ENCODE assay signal across 1 mouse cellular context in the genomic region with DNA sequence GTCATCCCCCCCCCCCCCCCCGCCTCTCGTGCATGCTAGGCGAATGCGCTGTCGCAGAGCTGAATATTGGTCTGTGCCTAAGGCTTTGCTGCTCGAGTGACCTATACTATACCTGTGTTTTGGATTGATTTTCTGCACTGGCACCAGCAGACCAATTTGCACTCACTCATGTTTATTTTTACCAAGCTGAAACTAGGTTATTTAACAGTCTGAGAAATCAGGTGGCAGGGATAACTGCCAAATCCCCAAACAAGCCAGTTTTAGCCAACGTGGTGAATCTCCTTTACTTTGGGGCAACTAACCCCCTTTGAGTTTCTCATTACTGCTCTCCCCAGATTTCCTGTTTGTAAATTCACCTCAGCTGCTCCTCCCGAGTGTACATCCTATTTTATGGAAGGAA.
TF ChIP-seq lines count a peak whose summit lies in the region.

No protein-coding gene starts in this region.

TF ChIP-seq in MEL, 35 proteins besides CTCF, POLR2A, EP300 and RAD21:
- TF ChIP-seq MAFK (IDR thresholded peaks at IDR 0.05; ENCODE audit: borderline replicate concordance, low read depth, low read length) (no peak), NELFE (IDR thresholded peaks at IDR 0.05; ENCODE audit: low read depth, low read length) (no peak), CHD2 (IDR thresholded peaks at IDR 0.05; ENCODE audit: low read length) (no peak), NRF1 (IDR thresholded peaks at IDR 0.05; ENCODE audit: insufficient read depth, low read depth, low read length, poor library complexity, severe bottlenecking) (no peak), ETS1 (IDR thresholded peaks at IDR 0.05; ENCODE audit: low read depth, low read length) (no peak), POLR2AphosphoS5 (IDR thresholded peaks at IDR 0.05; ENCODE audit: borderline replicate concordance, low read depth, low read length) (no peak), ZNF384 (IDR thresholded peaks at IDR 0.05; ENCODE audit: low read depth, low read length) (no peak), UBTF (IDR thresholded peaks at IDR 0.05; ENCODE audit: borderline replicate concordance, insufficient read depth, low read depth, low read length) (no peak)
